Mouse (Mus musculus) embryo, embryonic 11.5 days (tissue): ENCODE measurements around the gene Repin1.

Experiments
- DNase-seq: peaks from one replicate; pipeline ENCODE4 v3.0.0-alpha.2; 2012; ENCODE audit warnings: low read depth, low spot score

Repin1 gene

GRCm38 (mm10) chr6:48623460-48623859, 29.8 kb downstream of the Repin1 start:
- DNase-seq, result no peak

DNA sequence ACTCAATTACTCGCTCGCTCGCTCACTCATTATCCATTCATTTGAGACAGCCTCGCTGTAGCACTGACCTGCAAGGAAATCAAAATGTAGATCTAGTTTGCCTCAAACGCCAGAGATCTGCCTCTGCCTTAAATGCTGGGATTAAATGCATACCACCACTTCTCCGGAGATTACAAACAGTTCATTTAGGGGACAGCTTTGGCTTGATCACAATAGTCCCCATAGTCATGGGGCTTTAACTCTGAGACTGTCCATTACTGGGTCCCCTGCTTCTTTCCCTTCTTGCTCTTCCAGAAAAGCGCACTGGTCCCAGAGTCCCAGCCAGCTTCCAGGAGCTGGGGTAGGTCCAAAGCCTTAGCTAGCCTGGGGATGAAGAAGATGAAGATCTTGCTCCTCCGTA, 32.8 kb downstream of the Repin1 start, which contains the start of gene AI854703:
AI854703 (plus strand) TSS at position 301 of the 400 bp plus-strand sequence.
- no peak for DNase-seq

GRCm38 (mm10) chr6:48626984-48627383, 33.3 kb downstream of the Repin1 start:
- DNase-seq, result no peak

GRCm38 (mm10) chr6:48627511-48627924, 33.8 kb downstream of the Repin1 start:
- DNase-seq, result no peak

DNA sequence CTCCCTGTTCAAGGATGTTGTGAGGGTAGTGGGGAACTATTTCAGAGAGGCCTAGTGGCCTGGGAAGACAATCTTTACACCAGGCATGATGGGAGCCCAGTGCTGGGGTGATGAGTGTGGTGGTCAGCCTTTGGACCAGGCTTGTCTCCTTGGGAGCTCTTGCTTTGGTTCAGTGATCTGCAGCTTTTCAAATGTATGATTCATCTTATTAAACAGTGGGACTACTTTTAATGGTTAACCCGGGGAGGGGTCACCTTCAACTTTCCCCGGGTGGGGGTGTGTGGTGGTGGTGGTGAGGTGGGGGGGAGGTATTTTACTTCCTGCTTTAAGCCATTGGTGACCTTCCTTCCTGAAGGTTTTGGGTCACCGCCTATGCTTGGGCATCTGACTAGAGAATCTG, 34.7 kb downstream of the Repin1 start:
- DNase-seq, result no peak

GRCm38 (mm10) chr6:48628808-48629660, 35.4 kb downstream of the Repin1 start:
- no peak for DNase-seq

- no peak for DNase-seq
Measured at GRCm38 (mm10) chr6:48629661-48630034, 36.0 kb downstream of the Repin1 start.

DNA sequence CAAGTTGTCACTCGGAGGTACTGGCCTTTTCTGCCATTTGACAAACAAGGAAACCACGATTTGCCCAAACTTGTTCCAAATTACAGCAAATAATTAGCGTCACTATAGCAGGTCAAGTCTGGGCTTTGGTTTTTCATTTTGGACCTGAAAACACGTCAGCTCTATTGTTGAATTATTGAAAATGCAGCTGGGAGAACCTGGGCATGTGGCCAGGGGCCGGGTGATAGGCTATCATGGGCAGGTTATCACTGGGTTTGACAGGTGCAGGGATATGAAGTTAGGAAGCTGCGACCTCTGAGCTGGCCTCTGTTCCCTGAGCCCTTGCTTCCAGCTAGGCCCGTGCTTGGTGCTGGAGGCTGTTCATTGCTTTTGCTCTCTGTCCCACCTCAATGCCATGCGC, 37.1 kb downstream of the Repin1 start:
- DNase-seq, result no peak

DNA sequence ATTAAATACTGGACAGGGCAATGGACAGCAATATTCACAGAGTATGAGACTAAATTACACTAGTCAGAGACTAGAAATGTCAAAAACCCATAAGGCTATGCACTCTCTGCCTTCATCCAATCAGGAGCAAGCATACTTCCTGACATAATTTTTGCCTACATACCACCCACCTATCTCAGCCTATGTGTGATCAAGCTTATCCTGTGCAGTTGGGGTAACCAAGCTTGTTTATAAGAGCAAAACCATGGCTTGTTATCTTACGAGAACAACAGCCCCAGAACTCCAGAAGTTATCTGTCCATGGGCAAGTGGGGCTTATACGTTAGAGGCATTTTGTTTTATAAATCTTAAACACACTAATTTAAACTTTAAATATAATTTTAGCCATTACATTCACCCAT, 41.4 kb downstream of the Repin1 start:
- DNase-seq, result no peak

DNA sequence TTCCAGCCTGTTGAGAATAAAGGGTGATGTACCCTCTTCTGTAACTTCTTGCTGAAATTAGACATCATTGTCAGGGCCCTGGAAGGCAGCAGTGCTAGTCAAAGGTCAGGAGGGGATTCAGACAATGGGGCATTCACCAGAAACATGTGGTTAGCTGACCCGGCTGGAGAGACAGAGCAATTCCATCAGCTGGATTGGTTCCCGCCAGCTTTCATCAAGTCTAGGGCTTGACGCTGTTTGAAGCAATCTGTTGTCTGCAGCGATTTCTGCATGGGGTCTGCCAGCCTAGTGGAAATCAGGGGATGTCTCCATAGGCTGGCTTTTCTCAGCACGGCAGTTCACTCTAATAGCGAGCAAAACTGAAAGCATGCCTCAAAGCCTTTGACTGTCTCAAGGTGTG, 42.8 kb downstream of the Repin1 start:
- no peak for DNase-seq

DNA sequence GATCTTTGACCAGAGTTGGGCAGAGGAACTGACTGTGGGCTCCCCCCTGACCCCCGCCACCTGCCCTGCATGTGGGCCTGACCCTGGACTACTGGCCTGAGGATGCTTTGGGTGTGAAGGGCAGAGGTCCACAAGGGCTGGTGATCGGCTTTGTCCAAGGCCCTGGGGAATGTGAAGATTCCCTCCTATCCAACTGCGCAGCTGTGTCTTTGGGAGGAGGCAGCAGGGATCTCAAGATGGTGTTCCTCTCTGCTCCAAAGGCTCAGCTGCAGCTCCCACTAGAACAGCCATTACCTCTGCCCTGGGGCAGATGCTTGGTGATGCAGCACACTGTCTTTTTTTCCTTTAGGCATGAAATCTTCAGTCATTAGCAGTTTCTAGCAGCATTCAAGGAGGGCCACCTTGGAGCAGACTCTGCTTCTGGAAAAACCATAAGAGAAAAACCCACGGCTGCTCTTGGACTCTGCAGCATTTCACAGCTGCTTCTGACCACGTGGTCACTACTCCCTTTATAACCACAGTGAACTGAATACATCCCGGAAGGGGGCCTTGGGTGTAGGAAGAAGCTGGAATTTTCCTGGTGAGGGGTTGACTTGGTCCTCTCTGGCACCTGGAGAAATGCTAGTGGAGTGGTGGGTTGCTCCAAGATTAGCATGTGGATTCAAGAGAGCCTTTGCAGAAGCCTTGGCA, 44.3 kb downstream of the Repin1 start:
- no peak for DNase-seq

- DNase-seq, result no peak
Measured at GRCm38 (mm10) chr6:48638553-48638952, 44.9 kb downstream of the Repin1 start.

GRCm38 (mm10) chr6:48641391-48641790, 47.7 kb downstream of the Repin1 start:
- no peak for DNase-seq

DNA sequence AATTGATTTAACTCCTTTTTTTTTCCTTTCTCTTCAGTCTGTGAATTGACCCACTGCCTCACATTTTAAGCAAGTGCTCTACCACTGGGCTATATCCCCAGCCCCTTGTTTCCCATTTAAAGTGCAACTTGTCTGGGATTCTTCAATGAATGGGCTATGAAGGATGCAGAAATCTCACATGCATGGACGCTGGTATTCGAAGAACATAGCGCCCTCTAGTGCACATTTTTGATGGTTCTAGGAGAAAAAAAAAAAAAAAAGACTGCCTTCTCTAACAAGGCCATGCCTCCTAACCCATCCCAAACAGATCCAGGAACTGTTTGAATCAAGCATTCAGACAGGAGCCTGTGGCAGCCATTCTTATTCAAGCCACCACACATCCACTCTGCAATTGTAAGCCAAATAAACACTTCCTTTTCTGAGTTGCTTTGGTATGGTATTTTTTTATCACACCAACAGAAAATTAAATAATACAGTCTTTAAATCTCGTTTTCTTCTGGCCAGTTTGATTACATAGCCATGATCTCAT, 49.1 kb downstream of the Repin1 start:
- DNase-seq, result peak; percentile 65

GRCm38 (mm10) chr6:48645660-48646308, 52.1 kb downstream of the Repin1 start:
- DNase-seq, result peak; percentile 64

- no peak for DNase-seq
Measured at GRCm38 (mm10) chr6:48646309-48646690, 52.6 kb downstream of the Repin1 start.

- DNase-seq, result no peak
Measured at GRCm38 (mm10) chr6:48646995-48647394, 53.3 kb downstream of the Repin1 start, which contains the start of gene Gimap8. TSS of gene Gimap8 (plus strand) at chr6:48647234.

DNA sequence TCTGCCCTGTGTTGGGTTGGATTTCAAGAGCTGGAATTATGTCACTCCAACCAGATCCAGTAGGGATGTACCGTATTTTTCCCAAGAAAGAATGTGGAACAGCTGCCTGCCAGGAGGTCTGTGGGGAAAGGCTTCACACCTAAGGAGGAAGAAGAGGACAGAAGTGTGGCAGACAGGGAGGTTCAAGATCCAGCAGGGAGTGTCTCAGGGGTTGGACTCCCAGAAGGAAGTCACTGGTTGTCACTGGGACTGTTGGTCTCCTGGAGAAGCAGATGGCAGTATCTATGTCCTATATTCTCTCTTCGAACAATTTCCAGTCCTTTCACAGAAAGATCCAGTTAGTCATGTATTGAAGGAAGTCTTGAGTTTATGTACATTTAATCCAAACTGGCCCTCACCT, 53.9 kb downstream of the Repin1 start:
- no peak for DNase-seq
